Mouse (Mus musculus) c-Kit-positive CD71-positive TER-119-negative erythroid progenitor cells, embryonic 14.5 days (primary cell): ENCODE results near the gene Angel2.

Experiments used
- DNase-seq: peaks from one replicate; pipeline ENCODE4 v3.0.0-alpha.2; 2013; ENCODE audit warnings: low read depth

The Angel2 gene

DNA sequence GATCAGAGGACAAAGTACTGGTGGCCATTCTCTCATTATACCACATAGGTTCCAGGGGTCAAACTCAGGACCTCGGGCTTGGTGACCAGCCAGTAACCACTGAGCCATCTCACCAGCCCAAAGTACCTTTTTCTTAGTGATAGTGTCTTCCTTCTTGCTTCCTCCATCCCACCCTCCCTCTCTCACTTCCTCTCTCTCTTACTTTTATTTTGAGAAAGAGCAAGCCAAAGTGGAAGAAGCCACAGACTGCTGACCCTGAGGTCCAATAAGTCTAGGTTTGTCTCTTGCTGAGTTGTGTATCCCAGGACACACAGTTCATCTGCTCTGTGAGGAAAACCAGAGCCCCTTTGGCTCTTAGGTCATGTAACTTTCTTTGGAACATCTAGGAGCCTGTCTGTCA lies 55.6 kb downstream of the Angel2 start:
- DNase-seq = no peak

- no peak for DNase-seq
Observed at GRCm38 (mm10) chr1:190981412-190981811, 56.5 kb downstream of the Angel2 start.

- no peak for DNase-seq
Observed at GRCm38 (mm10) chr1:190989437-190990082, 64.6 kb downstream of the Angel2 start.

DNA sequence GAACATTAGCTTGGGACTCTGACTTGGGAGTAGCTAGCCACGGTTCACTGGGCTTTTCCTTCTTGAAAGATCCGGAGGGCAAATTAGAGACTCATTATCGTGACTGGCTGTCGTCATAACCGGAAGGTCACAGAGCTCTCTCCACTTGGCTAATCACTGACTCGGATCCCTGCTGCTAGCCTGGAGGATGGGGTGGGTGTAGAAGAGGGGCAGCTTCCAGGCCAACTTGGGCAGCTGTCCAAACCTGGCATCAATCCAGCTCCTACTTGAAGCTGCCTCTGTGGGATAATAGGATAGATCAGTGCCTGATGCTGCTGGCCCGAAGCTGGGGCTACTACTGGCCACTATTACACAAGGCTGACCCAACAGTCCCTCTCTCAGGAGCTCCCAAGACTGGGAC lies 70.6 kb downstream of the Angel2 start:
- DNase-seq = no peak

DNA sequence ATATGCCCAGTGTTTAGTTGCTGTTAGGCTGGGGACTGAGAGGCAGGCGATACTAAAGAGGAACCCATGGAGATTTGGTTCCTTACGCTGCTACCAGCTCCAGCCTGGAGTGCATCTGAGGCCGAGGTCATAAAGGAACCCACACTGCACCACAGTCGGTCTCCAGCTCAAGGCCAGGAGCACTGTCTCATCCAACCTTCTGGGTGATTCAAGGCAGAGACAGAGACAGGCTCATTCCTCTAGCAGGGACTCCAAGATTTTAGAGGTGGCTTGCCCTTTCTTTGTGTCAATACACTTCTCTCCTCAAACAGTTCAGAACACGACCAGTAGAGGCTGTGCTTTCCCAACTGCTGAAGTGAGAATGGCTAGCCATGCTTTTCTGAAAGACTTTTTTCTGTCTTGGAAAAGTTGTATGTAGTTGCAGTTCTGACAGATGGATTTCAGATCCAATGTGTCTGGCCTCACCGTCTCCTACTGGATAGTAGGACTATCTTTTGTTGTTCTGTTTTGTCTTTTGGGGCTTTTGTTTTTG lies 71.5 kb downstream of the Angel2 start:
- DNase-seq = no peak
